Comparison of ENCODE assay signal across 8 mouse cellular contexts in the genomic region with DNA sequence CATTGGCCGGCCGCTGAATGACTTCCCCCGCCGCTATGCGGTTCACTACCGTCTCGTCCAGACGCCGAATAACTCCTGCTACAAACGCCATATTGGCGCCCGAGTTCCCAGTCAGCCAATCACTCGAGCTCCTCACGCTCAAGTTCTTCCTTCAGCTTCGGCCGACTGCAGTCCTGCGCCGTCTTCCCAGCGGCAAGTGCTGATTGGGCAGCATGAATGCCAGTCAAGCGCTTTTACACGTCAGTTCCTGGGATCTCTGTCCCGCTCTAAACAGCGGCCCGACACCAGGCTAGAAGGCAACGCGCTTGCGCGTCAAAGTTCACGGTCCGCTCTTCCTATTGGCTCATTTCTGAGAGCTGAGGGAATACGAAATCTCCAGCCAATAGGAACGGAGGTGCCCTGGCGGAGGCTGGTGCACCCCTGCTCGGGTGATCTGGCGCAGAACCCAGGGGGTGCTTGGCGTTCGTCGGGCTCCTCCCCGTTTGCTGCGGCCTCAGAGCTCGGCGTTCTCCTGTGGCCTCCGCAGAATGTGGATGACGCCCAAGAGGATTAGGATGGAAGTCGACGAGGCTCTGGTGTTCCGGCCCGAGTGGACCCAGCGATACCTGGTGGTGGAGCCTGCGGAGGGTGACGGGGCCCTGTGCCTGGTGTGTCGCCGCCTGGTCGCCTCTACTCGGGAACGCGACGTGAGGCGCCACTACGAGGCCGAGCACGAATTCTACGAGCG. TPM values are rescaled to one million over a fixed set of nuclear protein-coding genes. Genes with fewer than 3 reads are reported as not detected.
A peak's percentile ranks its signal among the peaks of the same experiment; 100 is the strongest.
DNase-seq lines count a peak whose midpoint lies in the region; ATAC-seq and TF ChIP-seq lines count a peak whose summit lies in the region.

Mlh1 (minus strand) TSS at position 358 of the 727 bp plus-strand sequence.
Epm2aip1 (plus strand) TSS at position 496 of the 727 bp plus-strand sequence.

- no peak for TF ChIP-seq RAD21 in MEL (IDR thresholded peaks at IDR 0.05; ENCODE audit: low read depth, low read length)

- no peaks in the 10 kb centered on the region for H3K9me3 ChIP-seq in MEL (replicated peaks; ENCODE audit: insufficient read depth, low read length)
- no peaks in the 10 kb centered on the region for H3K9me3 ChIP-seq in forebrain, postnatal 0 days (ENCODE audit: low read length)
- H3K9me3 ChIP-seq in lung, embryonic 15.5 days, result no peaks in the 10 kb centered on the region

- peak; percentile 100 for DNase-seq in MEL (ENCODE audit: low read depth, low spot score)
- peak; percentile 99 to 100 for DNase-seq in cerebellum, adult 2 months
- DNase-seq in forebrain, postnatal 0 days, result peak; percentile 100
- DNase-seq in heart, postnatal 4 days, result peak; percentile 100
- peak; percentile 99 for DNase-seq in layer of hippocampus, adult 8-10 months (ENCODE audit: low spot score in 2 of 2)
- DNase-seq in ovary, adult 18-20 months (ENCODE audit: low spot score), result peak; percentile 99
- DNase-seq in thymus, postnatal 0 days (ENCODE audit: low spot score), result peak; percentile 100

- no peak for TF ChIP-seq EP300 in MEL (IDR thresholded peaks at IDR 0.05; ENCODE audit: low read depth in 1 of 2, low read length in 2 of 2)

- H3K27ac ChIP-seq in MEL (ENCODE audit: control insufficient read depth, low read depth, low read length), result peak within 1 kb of the TSS; percentile 82
- H3K27ac ChIP-seq in cerebellum, adult 2 months (ENCODE audit: insufficient read depth, low read length), result peak within 1 kb of the TSS; percentile 88
- H3K27ac ChIP-seq in forebrain, postnatal 0 days (ENCODE audit: low read depth, low read length), result peak within 1 kb of the TSS; percentile 95
- H3K27ac ChIP-seq in lung, embryonic 15.5 days, result peak within 1 kb of the TSS; percentile 95

- TF ChIP-seq POLR2A in MEL (IDR thresholded peaks at IDR 0.05; ENCODE audit: control insufficient read depth in 1 of 2, insufficient read depth in 1 of 2, low read depth in 1 of 2, low read length in 2 of 2, poor library complexity in 1 of 2), result peak; percentile 71 to 91
- peak; percentile 81 for TF ChIP-seq POLR2A in cerebellum, adult 2 months (IDR thresholded peaks at IDR 0.05; ENCODE audit: borderline replicate concordance, insufficient read depth, low read length)

- TF ChIP-seq CTCF in MEL (IDR thresholded peaks at IDR 0.05 in 2 of 3, conservative IDR thresholded peaks at IDR 0.05 in 1 of 3; ENCODE audit: control insufficient read depth in 1 of 3, insufficient read depth in 1 of 3, low read depth in 2 of 3, low read length in 3 of 3, poor library complexity in 1 of 3, severe bottlenecking in 1 of 3), result no peak
- no peak for TF ChIP-seq CTCF in cerebellum, adult 2 months (IDR thresholded peaks at IDR 0.05; ENCODE audit: borderline replicate concordance, insufficient read depth, low read depth, low read length)
- TF ChIP-seq CTCF in forebrain, postnatal 0 days (IDR thresholded peaks at IDR 0.05; ENCODE audit: low read depth), result peak; percentile 27; the same call in 1 of the 2 replicates

- peaks cover 10 to 11% of the 10 kb centered on the region in 2 experiments for H3K4me1 ChIP-seq in MEL (ENCODE audit: control insufficient read depth in 1 of 2, insufficient read depth in 2 of 2, low read length in 2 of 2)
- peaks cover 9% of the 10 kb centered on the region; the same call in 1 of the 2 replicates for H3K4me1 ChIP-seq in cerebellum, adult 2 months (ENCODE audit: control insufficient read depth, insufficient read depth, low read length)
- H3K4me1 ChIP-seq in forebrain, postnatal 0 days (ENCODE audit: insufficient read depth), result peaks cover 41% of the 10 kb centered on the region
- H3K4me1 ChIP-seq in lung, embryonic 15.5 days, result peaks cover 40% of the 10 kb centered on the region

- peak within 1 kb of the TSS; percentile 90 for H3K9ac ChIP-seq in MEL (ENCODE audit: control insufficient read depth, low read depth, low read length, poor library complexity, severe bottlenecking)
- peak within 1 kb of the TSS; percentile 93 for H3K9ac ChIP-seq in forebrain, postnatal 0 days
- peak within 1 kb of the TSS; percentile 86 for H3K9ac ChIP-seq in lung, embryonic 15.5 days

- no peaks in the 10 kb centered on the region for H3K27me3 ChIP-seq in MEL (ENCODE audit: control insufficient read depth in 1 of 2, insufficient read depth in 2 of 2, low read length in 2 of 2)
- H3K27me3 ChIP-seq in cerebellum, adult 2 months (ENCODE audit: control insufficient read depth, insufficient read depth, low read length), result no peaks in the 10 kb centered on the region
- H3K27me3 ChIP-seq in forebrain, postnatal 0 days (ENCODE audit: insufficient read depth, low read length), result no peaks in the 10 kb centered on the region
- H3K27me3 ChIP-seq in lung, embryonic 15.5 days, result no peaks in the 10 kb centered on the region

- H3K4me3 ChIP-seq in MEL (ENCODE audit: control insufficient read depth in 1 of 2, insufficient read depth in 1 of 2, low read depth in 2 of 2, low read length in 2 of 2), result peak within 1 kb of the TSS; percentile 88 to 94
- H3K4me3 ChIP-seq in cerebellum, adult 2 months (replicated peaks; ENCODE audit: insufficient read depth, low read depth, low read length), result peak within 1 kb of the TSS; percentile 95
- H3K4me3 ChIP-seq in forebrain, postnatal 0 days (ENCODE audit: low read depth, low read length), result peak within 1 kb of the TSS; percentile 62
- H3K4me3 ChIP-seq in lung, embryonic 15.5 days, result peak within 1 kb of the TSS; percentile 79

- H3K79me2 ChIP-seq in MEL (ENCODE audit: control insufficient read depth, insufficient read depth, low read length, poor library complexity), result peaks cover 46% of the 10 kb centered on the region

- H3K4me2 ChIP-seq in forebrain, postnatal 0 days (ENCODE audit: low read depth), result peak within 1 kb of the TSS; percentile 82
- H3K4me2 ChIP-seq in lung, embryonic 15.5 days, result peak within 1 kb of the TSS; percentile 65

- peaks cover 0 to 44% of the 10 kb centered on the region in 2 experiments; a peak in 3 of 4 replicates for H3K36me3 ChIP-seq in MEL (ENCODE audit: control insufficient read depth in 1 of 2, insufficient read depth in 2 of 2, low read length in 2 of 2)
- H3K36me3 ChIP-seq in forebrain, postnatal 0 days (ENCODE audit: insufficient read depth), result peaks cover 17% of the 10 kb centered on the region
- H3K36me3 ChIP-seq in lung, embryonic 15.5 days, result peaks cover 18% of the 10 kb centered on the region

- under 1% methylated on average over 64 of the region's 64 CpGs for WGBS in cerebellum, adult 2 months
- WGBS in forebrain, postnatal 0 days, result 2% methylated on average over 64 of the region's 64 CpGs
- under 1% methylated on average over 64 of the region's 64 CpGs for WGBS in lung, embryonic 15.5 days

- ATAC-seq in forebrain, postnatal 0 days, result peak; percentile 98
- ATAC-seq in lung, embryonic 15.5 days (ENCODE audit: borderline replicate concordance, extremely low read depth, low FRiP score, low TSS enrichment), result peak; percentile 99

TF ChIP-seq in MEL, 35 proteins besides CTCF, POLR2A, EP300 and RAD21 (continues in another document):
- TF ChIP-seq NELFE (IDR thresholded peaks at IDR 0.05; ENCODE audit: low read depth, low read length) (peak; percentile 93), KAT2A (conservative IDR thresholded peaks at IDR 0.05; ENCODE audit: low read depth, low read length) (peak; percentile 64; the same call in 1 of the 2 replicates), POLR2AphosphoS2 (IDR thresholded peaks at IDR 0.05; ENCODE audit: low read length) (peak; percentile 83; the same call in 1 of the 2 replicates), ZMIZ1 (IDR thresholded peaks at IDR 0.05; ENCODE audit: low read depth, low read length) (peak; percentile 89; the same call in 1 of the 2 replicates), MAFK (IDR thresholded peaks at IDR 0.05; ENCODE audit: borderline replicate concordance, low read depth, low read length) (no peak), UBTF (IDR thresholded peaks at IDR 0.05; ENCODE audit: borderline replicate concordance, insufficient read depth, low read depth, low read length) (peak; percentile 86; the same call in 1 of the 2 replicates), USF2 (IDR thresholded peaks at IDR 0.05; ENCODE audit: borderline replicate concordance in 1 of 2, insufficient read depth in 1 of 2, low read depth in 1 of 2, low read length in 2 of 2) (no peak), TAL1 (IDR thresholded peaks at IDR 0.05; ENCODE audit: low read length) (no peak), NRF1 (IDR thresholded peaks at IDR 0.05; ENCODE audit: insufficient read depth, low read depth, low read length, poor library complexity, severe bottlenecking) (peak; percentile 91), MAZ (IDR thresholded peaks at IDR 0.05; ENCODE audit: low read depth, low read length) (no peak), HCFC1 (IDR thresholded peaks at IDR 0.05; ENCODE audit: low read depth, low read length) (peak; percentile 86), GABPA (IDR thresholded peaks at IDR 0.05; ENCODE audit: low read depth, low read length) (no peak), MYC (IDR thresholded peaks at IDR 0.05; ENCODE audit: low read depth, low read length) (no peak)

RNA-seq across cellular contexts. Expression of gene Mlh1, which starts in this region (rescaled TPM):
- 21.8 and 22.4 TPM in 2 replicates for total RNA-seq in MEL (2012; rRNA removed)
- 10 to 100 TPM in 1 of 2 experiments, not detected in 1; 31.7 TPM for polyA plus RNA-seq in MEL (2012; ENCODE audit: insufficient read depth in 1 of 2, insufficient read length in 2 of 2, low read depth in 1 of 2, low replicate concordance in 2 of 2, missing spikeins in 1 of 2)
- 36.6 and 41.3 TPM in 2 replicates for polyA plus RNA-seq in cerebellum, adult 2 months (2012; rRNA removed)
- total RNA-seq in forebrain, postnatal 0 days (2014; rRNA removed), result 23.0 and 23.6 TPM in 2 replicates
- 17.3 and 18.4 TPM in 2 replicates for polyA plus RNA-seq in forebrain, postnatal 0 days (2015; fragmentation: Nextera tagmentation; extraction: Ambion mirVana)
- total RNA-seq in heart, postnatal 4 days (2021), result 10 to 100 TPM; 24.3 to 25.0 TPM
- total RNA-seq in layer of hippocampus, adult 8-10 months (2022), result 10 to 100 TPM; 13.5 to 18.4 (median 15.3) TPM
- 37.8 and 38.8 TPM in 2 replicates for polyA plus RNA-seq in lung, embryonic 15.5 days (2015; fragmentation: Nextera tagmentation; extraction: Ambion mirVana)
- 30.4 and 32.1 TPM in 2 replicates for polyA plus RNA-seq in thymus, postnatal 0 days (2015; fragmentation: Nextera tagmentation; extraction: Ambion mirVana)

RNA-seq across cellular contexts. Expression of gene Epm2aip1, which starts in this region (rescaled TPM):
- total RNA-seq in MEL (2012; rRNA removed), result 3.3 and 3.4 TPM in 2 replicates
- 1 to 10 TPM in 1 of 2 experiments, not detected in 1; 7.4 TPM for polyA plus RNA-seq in MEL (2012; ENCODE audit: insufficient read depth in 1 of 2, insufficient read length in 2 of 2, low read depth in 1 of 2, low replicate concordance in 2 of 2, missing spikeins in 1 of 2)
- 52.8 and 55.6 TPM in 2 replicates for polyA plus RNA-seq in cerebellum, adult 2 months (2012; rRNA removed)
- 75.9 and 101 TPM in 2 replicates for total RNA-seq in forebrain, postnatal 0 days (2014; rRNA removed)
- polyA plus RNA-seq in forebrain, postnatal 0 days (2015; fragmentation: Nextera tagmentation; extraction: Ambion mirVana), result 28.2 and 37.0 TPM in 2 replicates
- total RNA-seq in heart, postnatal 4 days (2021), result 10 to 100 TPM; 32.5 to 35.4 TPM
- total RNA-seq in layer of hippocampus, adult 8-10 months (2022), result 10 to 100 TPM; 70.6 to 89.2 (median 80.9) TPM
- polyA plus RNA-seq in lung, embryonic 15.5 days (2015; fragmentation: Nextera tagmentation; extraction: Ambion mirVana), result 22.4 and 24.6 TPM in 2 replicates
- polyA plus RNA-seq in thymus, postnatal 0 days (2015; fragmentation: Nextera tagmentation; extraction: Ambion mirVana), result 19.9 and 22.8 TPM in 2 replicates

Comparison
In these comparisons a context has a peak if more than half of its experiments do, and no peak if none do; other contexts are left out.
1. Peak in every context shown above with its lines: DNase-seq, ATAC-seq, H3K4me3 ChIP-seq and H3K27ac ChIP-seq.